Mouse (Mus musculus) liver, adult 2 months (tissue): ENCODE data around the gene Ak3.

ENCODE experiments used
- CTCF ChIP-seq: fragments of 200-500 bp; IDR thresholded peaks from 2 replicates; pipeline ENCODE4 v1.5.1; 2011; ENCODE audit warnings: low read depth, low read length, control low read depth
- POLR2A ChIP-seq: fragments of 200-500 bp; IDR thresholded peaks from 2 replicates; pipeline ENCODE4 v1.6.1; 2011; ENCODE audit warnings: low read length, control low read depth; ENCODE audit not compliant: insufficient read depth; ENCODE audit errors: extremely low read depth

DNA sequence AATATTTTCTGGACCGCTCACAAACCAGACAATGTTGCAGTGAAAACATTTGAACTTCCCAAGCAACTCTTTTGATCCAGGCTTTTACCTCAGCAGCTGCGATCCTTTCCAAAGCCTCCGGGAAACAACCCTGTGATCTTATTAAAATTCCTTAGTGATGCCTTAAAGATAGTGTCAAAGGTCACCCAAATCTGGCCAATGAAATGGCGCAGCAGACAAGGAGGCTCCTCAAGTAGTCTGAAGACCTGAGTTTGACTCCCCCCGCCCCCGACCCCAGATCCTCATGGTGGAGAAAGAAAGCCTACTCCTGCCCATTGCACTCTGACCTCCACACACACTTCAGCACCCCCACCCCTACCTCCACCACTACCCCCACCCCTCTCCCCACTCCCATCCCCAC lies 12.5 kb upstream of the Ak3 start:
- TF ChIP-seq CTCF (no peak), POLR2A (no peak)
